Mouse (Mus musculus): ENCODE results near the gene Bok.

GRCm38 (mm10) chr1:93693943-93694342 lies 8.5 kb downstream of the Bok start:
- no peak for TF ChIP-seq MYOD1 (IDR thresholded peaks at IDR 0.05; ENCODE audit: control insufficient read depth in 1 of 3, insufficient read length in 2 of 3, low read depth in 2 of 3)
- TF ChIP-seq MAX (IDR thresholded peaks at IDR 0.05; ENCODE audit: low read depth), result no peak
- TF ChIP-seq POLR2A (IDR thresholded peaks at IDR 0.05; ENCODE audit: insufficient read length, low read depth), result no peak
- TF ChIP-seq CEBPB (IDR thresholded peaks at IDR 0.05; ENCODE audit: insufficient read depth, poor library complexity, severe bottlenecking), result no peak
- no peak for TF ChIP-seq MYOG (IDR thresholded peaks at IDR 0.05; ENCODE audit: control insufficient read depth in 1 of 3, insufficient read depth in 1 of 3, insufficient read length in 2 of 3, low read depth in 2 of 3)
- no peak for TF ChIP-seq TCF12 (IDR thresholded peaks at IDR 0.05; ENCODE audit: insufficient read depth, poor library complexity, severe bottlenecking)
